Mouse (Mus musculus): ENCODE measurements around the gene Celf5. TPM values are rescaled to one million over a fixed set of nuclear protein-coding genes. Genes with fewer than 3 reads are reported as not detected.

Celf5 gene
- polyA plus RNA-seq, 1 experiment from 2014 or later: 62.5 TPM

- Histone ChIP-seq H3K27me3 (replicated peaks) (peaks cover 55% of the 10 kb centered on the region), H3K4me1 (peaks cover 29% of the 10 kb centered on the region), H3K4me3 (replicated peaks) (no peak overlapping the region), H3K4me2 (no peak overlapping the region), H3K9me3 (replicated peaks) (no peaks in the 10 kb centered on the region), H3K27ac (replicated peaks) (no peak overlapping the region), H3K9ac (replicated peaks) (no peak overlapping the region), H3K36me3 (peaks cover 53% of the 10 kb centered on the region)
- 62% methylated on average over 14 of the region's 14 CpGs for WGBS
- ATAC-seq (ENCODE audit: low FRiP score): no peak
Measured at GRCm38 (mm10) chr10:81466881-81467280, 15.6 kb downstream of the Celf5 start.

- WGBS: 85% methylated on average over 2 of the region's 2 CpGs
- Histone ChIP-seq H3K27me3 (replicated peaks) (peaks cover 63% of the 10 kb centered on the region), H3K27ac (replicated peaks) (no peak overlapping the region), H3K9ac (replicated peaks) (no peak overlapping the region), H3K9me3 (replicated peaks) (no peaks in the 10 kb centered on the region), H3K4me3 (replicated peaks) (no peak overlapping the region), H3K36me3 (peaks cover 54% of the 10 kb centered on the region), H3K4me2 (no peak overlapping the region), H3K4me1 (peaks cover 22% of the 10 kb centered on the region)
- ATAC-seq (ENCODE audit: low FRiP score): no peak
Measured at GRCm38 (mm10) chr10:81466066-81466465, 16.4 kb downstream of the Celf5 start.

GRCm38 (mm10) chr10:81465265-81465645 lies 17.3 kb downstream of the Celf5 start:
- Histone ChIP-seq H3K9ac (replicated peaks) (no peak overlapping the region), H3K4me3 (replicated peaks) (no peak overlapping the region), H3K9me3 (replicated peaks) (no peaks in the 10 kb centered on the region), H3K4me2 (no peak overlapping the region), H3K27me3 (replicated peaks) (peaks cover 67% of the 10 kb centered on the region), H3K27ac (replicated peaks) (no peak overlapping the region), H3K4me1 (peaks cover 14% of the 10 kb centered on the region), H3K36me3 (peaks cover 54% of the 10 kb centered on the region)
- 7% methylated on average over 5 of the region's 5 CpGs for WGBS
- 0 out of 2 replicates have a peak, but pooled peaks have one; percentile 3 for ATAC-seq (ENCODE audit: low FRiP score)

- WGBS: 3% methylated on average over 31 of the region's 33 CpGs
- Histone ChIP-seq H3K27me3 (replicated peaks) (peaks cover 70% of the 10 kb centered on the region), H3K4me2 (peak overlapping the region; percentile 51), H3K9me3 (replicated peaks) (no peaks in the 10 kb centered on the region), H3K9ac (replicated peaks) (no peak overlapping the region), H3K4me1 (peaks cover 14% of the 10 kb centered on the region), H3K27ac (replicated peaks) (no peak overlapping the region), H3K4me3 (replicated peaks) (peak overlapping the region; percentile 23), H3K36me3 (peaks cover 51% of the 10 kb centered on the region)
- ATAC-seq (ENCODE audit: low FRiP score): peak; percentile 67
Measured at GRCm38 (mm10) chr10:81464405-81465264, 17.9 kb downstream of the Celf5 start.

GRCm38 (mm10) chr10:81463531-81463930 lies 19.0 kb downstream of the Celf5 start:
- 73% methylated on average over 4 of the region's 4 CpGs for WGBS
- H3K4me2 ChIP-seq: no peak overlapping the region
- no peak overlapping the region for H3K4me3 ChIP-seq (replicated peaks)
- H3K27me3 ChIP-seq (replicated peaks): peaks cover 74% of the 10 kb centered on the region
- H3K36me3 ChIP-seq: peaks cover 43% of the 10 kb centered on the region
- no peak overlapping the region for H3K27ac ChIP-seq (replicated peaks)
- ATAC-seq (ENCODE audit: low FRiP score): no peak
- H3K4me1 ChIP-seq: peaks cover 14% of the 10 kb centered on the region
- no peak overlapping the region for H3K9ac ChIP-seq (replicated peaks)
- no peaks in the 10 kb centered on the region for H3K9me3 ChIP-seq (replicated peaks)

GRCm38 (mm10) chr10:81462917-81463316 lies 19.6 kb downstream of the Celf5 start:
- H3K9ac ChIP-seq (replicated peaks): no peak overlapping the region
- H3K4me2 ChIP-seq: no peak overlapping the region
- H3K4me3 ChIP-seq (replicated peaks): no peak overlapping the region
- peaks cover 14% of the 10 kb centered on the region for H3K4me1 ChIP-seq
- H3K27ac ChIP-seq (replicated peaks): no peak overlapping the region
- ATAC-seq (ENCODE audit: low FRiP score): no peak
- 73% methylated on average over 7 of the region's 7 CpGs for WGBS
- peaks cover 74% of the 10 kb centered on the region for H3K27me3 ChIP-seq (replicated peaks)
- no peaks in the 10 kb centered on the region for H3K9me3 ChIP-seq (replicated peaks)
- H3K36me3 ChIP-seq: peaks cover 37% of the 10 kb centered on the region

GRCm38 (mm10) chr10:81462415-81462804 lies 20.1 kb downstream of the Celf5 start:
- Histone ChIP-seq H3K9ac (replicated peaks) (no peak overlapping the region), H3K9me3 (replicated peaks) (no peaks in the 10 kb centered on the region), H3K27me3 (replicated peaks) (peaks cover 75% of the 10 kb centered on the region), H3K4me3 (replicated peaks) (no peak overlapping the region), H3K36me3 (peaks cover 32% of the 10 kb centered on the region), H3K4me2 (no peak overlapping the region), H3K27ac (replicated peaks) (no peak overlapping the region), H3K4me1 (peaks cover 14% of the 10 kb centered on the region)
- ATAC-seq (ENCODE audit: low FRiP score): no peak
- WGBS: 40% methylated on average over 7 of the region's 7 CpGs

GRCm38 (mm10) chr10:81461673-81462414 lies 20.7 kb downstream of the Celf5 start:
- no peak overlapping the region for H3K4me3 ChIP-seq (replicated peaks)
- peaks cover 26% of the 10 kb centered on the region for H3K36me3 ChIP-seq
- ATAC-seq (ENCODE audit: low FRiP score): no peak
- no peak overlapping the region for H3K4me2 ChIP-seq
- no peak overlapping the region for H3K27ac ChIP-seq (replicated peaks)
- no peak overlapping the region for H3K9ac ChIP-seq (replicated peaks)
- no peaks in the 10 kb centered on the region for H3K9me3 ChIP-seq (replicated peaks)
- H3K4me1 ChIP-seq: peaks cover 14% of the 10 kb centered on the region
- peaks cover 75% of the 10 kb centered on the region for H3K27me3 ChIP-seq (replicated peaks)
- 9% methylated on average over 16 of the region's 16 CpGs for WGBS

- Histone ChIP-seq H3K9me3 (replicated peaks) (no peaks in the 10 kb centered on the region), H3K27me3 (replicated peaks) (peaks cover 78% of the 10 kb centered on the region), H3K9ac (replicated peaks) (no peak overlapping the region), H3K4me2 (no peak overlapping the region), H3K27ac (replicated peaks) (no peak overlapping the region), H3K36me3 (peaks cover 17% of the 10 kb centered on the region), H3K4me3 (replicated peaks) (no peak overlapping the region), H3K4me1 (peaks cover 14% of the 10 kb centered on the region)
- 44% methylated on average over 11 of the region's 11 CpGs for WGBS
- no peak for ATAC-seq (ENCODE audit: low FRiP score)
Measured at GRCm38 (mm10) chr10:81460951-81461350, 21.6 kb downstream of the Celf5 start.

GRCm38 (mm10) chr10:81460471-81460870 lies 22.0 kb downstream of the Celf5 start:
- H3K36me3 ChIP-seq: peaks cover 14% of the 10 kb centered on the region
- WGBS: 29% methylated on average over 20 of the region's 20 CpGs
- no peak overlapping the region for H3K9ac ChIP-seq (replicated peaks)
- no peaks in the 10 kb centered on the region for H3K9me3 ChIP-seq (replicated peaks)
- H3K27ac ChIP-seq (replicated peaks): no peak overlapping the region
- H3K4me1 ChIP-seq: peaks cover 14% of the 10 kb centered on the region
- H3K4me3 ChIP-seq (replicated peaks): no peak overlapping the region
- no peak overlapping the region for H3K4me2 ChIP-seq
- peaks cover 78% of the 10 kb centered on the region for H3K27me3 ChIP-seq (replicated peaks)
- ATAC-seq (ENCODE audit: low FRiP score): no peak

GRCm38 (mm10) chr10:81459399-81459798 lies 23.1 kb downstream of the Celf5 start:
- no peak overlapping the region for H3K4me2 ChIP-seq
- no peak overlapping the region for H3K27ac ChIP-seq (replicated peaks)
- 65% methylated on average over 21 of the region's 21 CpGs for WGBS
- H3K27me3 ChIP-seq (replicated peaks): peaks cover 78% of the 10 kb centered on the region
- H3K4me3 ChIP-seq (replicated peaks): no peak overlapping the region
- H3K9ac ChIP-seq (replicated peaks): no peak overlapping the region
- peaks cover 4% of the 10 kb centered on the region for H3K4me1 ChIP-seq
- peaks cover 12% of the 10 kb centered on the region for H3K36me3 ChIP-seq
- no peaks in the 10 kb centered on the region for H3K9me3 ChIP-seq (replicated peaks)
- ATAC-seq (ENCODE audit: low FRiP score): no peak

- H3K36me3 ChIP-seq: peaks cover 3% of the 10 kb centered on the region; the same call in 1 of the 2 replicates
- H3K27ac ChIP-seq (replicated peaks): no peak overlapping the region
- peaks cover 78% of the 10 kb centered on the region for H3K27me3 ChIP-seq (replicated peaks)
Measured at GRCm38 (mm10) chr10:81458267-81458666, 24.2 kb downstream of the Celf5 start.

More at GRCm38 (mm10) chr10:81458267-81458666, 24.2 kb downstream of the Celf5 start:
- 79% methylated on average over 6 of the region's 6 CpGs for WGBS
- no peaks in the 10 kb centered on the region for H3K4me1 ChIP-seq
- ATAC-seq (ENCODE audit: low FRiP score): no peak
- no peak overlapping the region for H3K4me3 ChIP-seq (replicated peaks)
- no peak overlapping the region for H3K9ac ChIP-seq (replicated peaks)
- no peak overlapping the region for H3K4me2 ChIP-seq
- no peaks in the 10 kb centered on the region for H3K9me3 ChIP-seq (replicated peaks)
